Mouse (Mus musculus) liver, postnatal 0 days (tissue): Measurements from ENCODE around the gene Fam20b. TPM values are rescaled to one million over a fixed set of nuclear protein-coding genes. Genes with fewer than 3 reads are reported as not detected.
A peak's percentile ranks its signal among the peaks of the same experiment; 100 is the strongest.

Experiments
- ATAC-seq: fragments of 200-750 bp; cut with Nextera tagmentation; 2 replicates; pipeline ENCODE4 v1.8.0; 2017; ENCODE audit warnings: mild to moderate bottlenecking, moderate library complexity
- DNase-seq: peaks from one replicate; pipeline ENCODE4 v3.0.0-alpha.2; 2016
- H3K27ac ChIP-seq: fragments of 300-500 bp; sonication (generic); 2 replicates; pipeline ENCODE4 v1.5.1; 2014; ENCODE audit warnings: antibody characterized with exemption, moderate library complexity, mild to moderate bottlenecking, low read depth
- H3K27me3 ChIP-seq: fragments of 300-500 bp; sonication (generic); 2 replicates; pipeline ENCODE4 v1.6.1; 2014; ENCODE audit warnings: low read length, control low read depth, mixed read lengths; ENCODE audit not compliant: insufficient read depth
- H3K36me3 ChIP-seq: fragments of 300-500 bp; sonication (generic); replicated peaks from 2 replicates; pipeline ENCODE4 v1.6.1; 2014; ENCODE audit warnings: mild to moderate bottlenecking, control low read depth, low read length, moderate library complexity, mixed read lengths; ENCODE audit not compliant: insufficient read depth
- H3K4me1 ChIP-seq: fragments of 300-500 bp; sonication (generic); 2 replicates; pipeline ENCODE4 v1.6.1; 2014; ENCODE audit warnings: antibody characterized with exemption, mild to moderate bottlenecking, control low read depth; ENCODE audit not compliant: insufficient read depth
- H3K4me2 ChIP-seq: fragments of 300-500 bp; sonication (generic); 2 replicates; pipeline ENCODE4 v1.6.1; 2014; ENCODE audit warnings: low read depth, mild to moderate bottlenecking, low read length, moderate library complexity, mixed read lengths
- H3K4me3 ChIP-seq: fragments of 300-500 bp; sonication (generic); 2 replicates; pipeline ENCODE4 v1.5.1; 2014; ENCODE audit warnings: low read depth, low read length
- H3K9ac ChIP-seq: fragments of 300-500 bp; sonication (generic); replicated peaks from 2 replicates; pipeline ENCODE4 v1.6.1; 2014; ENCODE audit warnings: mild to moderate bottlenecking, moderate library complexity
- H3K9me3 ChIP-seq: fragments of 300-500 bp; sonication (generic); 2 replicates; pipeline ENCODE4 v1.6.1; 2016; ENCODE audit warnings: mild to moderate bottlenecking, control low read depth, low read length, mixed read lengths
- CTCF ChIP-seq: sonication (generic); IDR thresholded peaks from 2 replicates; pipeline ENCODE4 v1.5.1; 2016; ENCODE audit warnings: antibody characterized with exemption, low read depth
- EP300 ChIP-seq: IDR thresholded peaks from 2 replicates; pipeline ENCODE4 v1.6.1; 2016; ENCODE audit warnings: antibody characterized with exemption, low read depth, mild to moderate bottlenecking
- WGBS: fragments of 180-500 bp; shearing (Covaris S2); extraction: QIAGEN DNeasy Blood & Tissue Kit; methylation state at CpG from one replicate; pipeline ENCODE4 v1.1.7; 2014; ENCODE audit not compliant: insufficient replicate concordance; 5-methylcytosine and 5-hydroxymethylcytosine counted together
- polyA plus RNA-seq: library from polyadenylated mRNA; unstranded; fragments of >200 nt; fragmentation: Nextera tagmentation; extraction: Ambion mirVana; gene quantifications from 2 replicates; pipeline ENCODE4 v1.2.1, GENCODE M21; 2015

Gene Fam20b
- polyA plus RNA-seq, 1 experiment from 2014 or later = 6.0 TPM

GRCm38 (mm10) chr1:156644780-156645523 lies 73.9 kb downstream of the Fam20b start:
- no peaks in the 10 kb centered on the region for H3K27me3 ChIP-seq
- no peak for ATAC-seq
- no peak for TF ChIP-seq CTCF
- TF ChIP-seq EP300 = no peak
- no peak for DNase-seq
- WGBS = 76% methylated on average over 13 of the region's 13 CpGs
- no peak overlapping the region for H3K4me2 ChIP-seq
- H3K36me3 ChIP-seq = peaks cover 22% of the 10 kb centered on the region
- no peaks in the 10 kb centered on the region for H3K9me3 ChIP-seq
- no peak overlapping the region for H3K27ac ChIP-seq
- H3K4me3 ChIP-seq = no peak overlapping the region
- no peaks in the 10 kb centered on the region for H3K4me1 ChIP-seq
- H3K9ac ChIP-seq = no peak overlapping the region

DNA sequence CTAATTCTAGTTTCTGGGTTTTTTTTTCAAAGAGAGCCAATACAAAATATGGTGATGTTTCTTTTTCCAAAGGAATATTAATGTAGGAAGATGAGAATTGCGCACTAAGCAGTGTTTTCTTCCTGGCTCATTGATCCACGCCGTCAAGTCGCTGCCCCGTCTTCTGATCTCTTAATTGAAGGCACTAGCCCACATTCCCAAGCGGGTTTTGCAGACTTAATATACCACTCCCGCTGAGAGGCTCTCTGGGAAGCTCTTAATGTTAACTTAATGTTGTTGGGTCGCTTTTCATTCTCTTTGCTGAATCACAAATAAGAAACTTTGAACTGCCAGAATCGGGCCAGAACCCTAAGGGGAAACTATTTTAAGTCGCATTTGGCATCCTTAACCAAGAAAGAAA lies 74.8 kb downstream of the Fam20b start:
- Histone ChIP-seq H3K4me2 (no peak overlapping the region), H3K9me3 (no peaks in the 10 kb centered on the region), H3K4me3 (no peak overlapping the region), H3K4me1 (no peaks in the 10 kb centered on the region), H3K27me3 (no peaks in the 10 kb centered on the region), H3K9ac (no peak overlapping the region), H3K36me3 (peaks cover 22% of the 10 kb centered on the region), H3K27ac (no peak overlapping the region)
- no peak for DNase-seq
- ATAC-seq = no peak
- 87% methylated on average over 10 of the region's 10 CpGs for WGBS
- TF ChIP-seq CTCF (no peak), EP300 (no peak)

- no peak for DNase-seq
- no peak for TF ChIP-seq EP300
- TF ChIP-seq CTCF = no peak
- H3K36me3 ChIP-seq = peaks cover 25% of the 10 kb centered on the region
- no peak overlapping the region for H3K4me2 ChIP-seq
- ATAC-seq = no peak
- H3K27ac ChIP-seq = no peak overlapping the region
- H3K27me3 ChIP-seq = no peaks in the 10 kb centered on the region
- no peak overlapping the region for H3K9ac ChIP-seq
- no peaks in the 10 kb centered on the region for H3K4me1 ChIP-seq
- no peaks in the 10 kb centered on the region for H3K9me3 ChIP-seq
- H3K4me3 ChIP-seq = no peak overlapping the region
- 50% methylated on average over 12 of the region's 12 CpGs for WGBS
Observed at GRCm38 (mm10) chr1:156642813-156643212, 76.1 kb downstream of the Fam20b start.

DNA sequence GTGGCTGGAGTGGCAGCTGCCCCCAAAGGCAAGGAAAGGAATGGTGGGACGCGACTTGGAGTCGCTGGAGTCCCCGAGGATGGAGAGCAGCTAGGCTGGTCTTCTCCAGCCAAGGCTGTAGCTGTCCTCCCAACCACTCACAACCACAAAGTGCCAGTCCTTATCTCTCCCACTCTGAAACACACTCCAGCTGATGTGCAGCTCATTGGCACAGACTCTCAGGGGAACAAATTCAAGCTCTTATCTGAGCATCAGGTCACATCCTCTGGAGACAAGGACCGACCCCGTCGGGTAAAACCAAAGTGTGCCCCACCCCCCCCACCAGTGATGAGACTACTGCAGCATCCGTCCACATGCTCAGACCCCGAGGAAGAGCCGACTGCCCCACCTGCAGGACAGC lies 77.1 kb downstream of the Fam20b start:
- Histone ChIP-seq H3K27me3 (no peaks in the 10 kb centered on the region), H3K9me3 (no peaks in the 10 kb centered on the region), H3K4me1 (no peaks in the 10 kb centered on the region), H3K4me2 (no peak overlapping the region), H3K36me3 (peaks cover 29% of the 10 kb centered on the region), H3K9ac (no peak overlapping the region), H3K27ac (no peak overlapping the region), H3K4me3 (no peak overlapping the region)
- WGBS = 63% methylated on average over 10 of the region's 10 CpGs
- ATAC-seq = peak; percentile 36; the same call in 1 of the 2 replicates
- no peak for DNase-seq
- TF ChIP-seq CTCF = no peak
- TF ChIP-seq EP300 = no peak

GRCm38 (mm10) chr1:156640577-156640976 lies 78.3 kb downstream of the Fam20b start:
- WGBS = 73% methylated on average over 4 of the region's 4 CpGs
- no peak overlapping the region for H3K9ac ChIP-seq
- no peaks in the 10 kb centered on the region for H3K27me3 ChIP-seq
- H3K4me1 ChIP-seq = no peaks in the 10 kb centered on the region
- TF ChIP-seq CTCF (peak; percentile 54), EP300 (no peak)
- H3K36me3 ChIP-seq = peaks cover 33% of the 10 kb centered on the region
- no peak for DNase-seq
- no peaks in the 10 kb centered on the region for H3K9me3 ChIP-seq
- no peak overlapping the region for H3K4me2 ChIP-seq
- no peak overlapping the region for H3K27ac ChIP-seq
- no peak overlapping the region for H3K4me3 ChIP-seq
- no peak for ATAC-seq

DNA sequence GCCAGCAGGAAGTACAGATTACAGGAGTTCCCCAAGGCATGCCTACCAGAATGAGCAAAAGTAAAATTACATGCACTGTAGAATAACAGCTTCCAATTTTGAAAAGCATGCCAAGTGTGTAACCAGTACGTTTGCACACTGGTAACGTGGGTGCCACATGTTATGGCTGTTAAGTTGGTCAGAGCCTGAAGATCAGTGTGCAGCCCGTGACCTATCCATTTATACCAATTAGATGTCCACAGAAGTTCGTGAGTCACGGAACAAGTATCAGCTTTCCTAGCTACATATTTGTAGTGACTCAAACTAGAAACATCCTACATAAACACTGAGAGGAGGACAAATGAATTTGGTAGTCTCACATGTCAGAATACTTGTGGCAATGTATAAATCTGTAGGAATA lies 79.4 kb downstream of the Fam20b start:
- ATAC-seq (no peak), DNase-seq (no peak)
- peaks cover 36% of the 10 kb centered on the region for H3K36me3 ChIP-seq
- H3K9ac ChIP-seq = no peak overlapping the region
- no peak overlapping the region for H3K4me3 ChIP-seq
- no peaks in the 10 kb centered on the region for H3K4me1 ChIP-seq
- H3K4me2 ChIP-seq = no peak overlapping the region
- 86% methylated on average over 5 of the region's 5 CpGs for WGBS
- no peaks in the 10 kb centered on the region for H3K27me3 ChIP-seq
- TF ChIP-seq CTCF = no peak
- TF ChIP-seq EP300 = no peak
- no peak overlapping the region for H3K27ac ChIP-seq
- H3K9me3 ChIP-seq = no peaks in the 10 kb centered on the region
